Mouse (Mus musculus): ENCODE data around the gene Sparc.

- TF ChIP-seq POLR2A (IDR thresholded peaks at IDR 0.05; ENCODE audit: insufficient read depth, low read depth, low read length) (no peak), CTCF (IDR thresholded peaks at IDR 0.05) (no peak), EP300 (IDR thresholded peaks at IDR 0.05; ENCODE audit: insufficient read depth, low read depth, low read length) (no peak)
Measured at GRCm38 (mm10) chr11:55413416-55413796, 9.6 kb downstream of the Sparc start.

All from heart, adult 2 months (tissue).